Mouse (Mus musculus) stomach, adult 2 months (tissue): ENCODE data around the gene Gpr101. TPM values are rescaled to one million over a fixed set of nuclear protein-coding genes. Genes with fewer than 3 reads are reported as not detected.

ENCODE experiments used
- polyA plus RNA-seq: library from polyadenylated mRNA; depleted of rRNA; stranded (reverse); fragments of >200 nt; gene quantifications from 2 replicates; pipeline ENCODE4 v1.2.3, GENCODE M21; 2012; rRNA removed

Gene Gpr101
- not detected in 2 replicates for polyA plus RNA-seq

DNA sequence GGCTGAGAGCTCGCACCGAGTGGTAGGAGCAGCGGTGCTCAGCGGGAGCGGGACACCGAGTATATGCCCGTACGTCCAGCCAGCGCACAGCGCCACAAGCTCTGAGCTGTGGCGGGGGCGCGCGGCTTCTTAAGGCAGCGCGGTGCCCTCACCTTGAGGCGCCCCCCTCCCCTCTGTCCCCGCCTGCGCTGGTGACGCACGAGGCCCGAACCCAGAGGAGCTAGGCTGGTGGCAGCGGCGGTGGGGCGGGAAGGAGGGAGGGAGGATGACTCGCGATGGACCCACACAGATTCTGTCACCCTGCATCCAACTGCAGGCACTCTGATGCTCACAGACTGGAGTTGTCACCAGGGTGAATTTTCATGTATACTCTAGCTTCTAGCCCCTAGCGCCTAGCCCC lies at the start of gene Gpr101:
Gene Gpr101, minus strand, starts transcription at position 124 of the 400 bp plus-strand sequence.

Other genes starting within 250 kb of the Gpr101 start
- gene Arhgef6, start 165.0 kb downstream of the Gpr101 start, polyA plus RNA-seq, result 1.8 TPM in 2 replicates
- gene Rbmx, start 110.7 kb downstream of the Gpr101 start, polyA plus RNA-seq, result 1.3 and 1.7 TPM in 2 replicates
- not detected in 2 replicates for gene Gm364, start 94.6 kb downstream of the Gpr101 start, polyA plus RNA-seq